Mouse (Mus musculus) layer of hippocampus, adult 6 months (tissue): ENCODE data around the gene Tes. TPM values are rescaled to one million over a fixed set of nuclear protein-coding genes. Genes with fewer than 3 reads are reported as not detected.

Source experiments
- long read RNA-seq, 2 experiments: library from polyadenylated mRNA; unstranded; transcript quantifications; one replicate each; pipeline ENCODE4 v2.0.0; 2019 to 2020
- polyA plus RNA-seq: library from polyadenylated mRNA; unstranded; fragments of <200 nt; fragmentation: Nextera tagmentation; gene quantifications from 2 replicates; pipeline ENCODE4 v1.2.3, GENCODE M21; 2021

Gene Tes
- 1.4 and 1.5 TPM in 2 replicates for polyA plus RNA-seq
- long read RNA-seq, experiment 1, partial matches to known transcripts: 1 of 2 reads
- long read RNA-seq, experiment 1, other reads (novel, unspliced or antisense): 0 of 2 reads
- long read RNA-seq, experiment 2, transcript Tes-202 (7 exons, 2,440 nt): major isoform, 6 of 6 reads
- long read RNA-seq, experiment 2, partial matches to known transcripts: 0 of 6 reads
- long read RNA-seq, experiment 2, other reads (novel, unspliced or antisense): 0 of 6 reads

GRCm38 (mm10) chr6:17064936-17065790 lies at the start of gene Tes:
Gene Tes (plus strand): TSS chr6:17065149.

Other genes with a start within 250 kb of the Tes start
- gene Tfec, start 166.7 kb upstream of the Tes start, polyA plus RNA-seq: 0.09 TPM in 1 of 2 replicates, not detected in the other
- 25.5 and 29.8 TPM in 2 replicates for gene Cav2, start 216.0 kb downstream of the Tes start, polyA plus RNA-seq
- gene Cav1, start 241.2 kb downstream of the Tes start, polyA plus RNA-seq: 13.5 TPM in 2 replicates